Comparison of ENCODE assay signal across 16 mouse cellular contexts in genomic region chr16:91848906-91849603, GRCm38 (mm10).
A peak's percentile ranks its signal among the peaks of the same experiment; 100 is the strongest.
DNase-seq lines count a peak whose midpoint lies in the region; ATAC-seq and TF ChIP-seq lines count a peak whose summit lies in the region.
"Had no signal": no experiment of that assay in that cellular context is flagged by ENCODE, and none has a peak within 500 bp of the region (broad histone marks: within the 10 kb centered on the region; RNA-seq: fewer than 3 reads in every experiment).

No protein-coding gene starts in this region.

- intact Hi-C loops in gastrocnemius, adult 2 months (cut with DNase I) = loop anchor here (5.0 kb wide), 1 partner anchor 33 kb away; no protein-coding TSS in a partner anchor
- intact Hi-C loops in gastrocnemius, postnatal 36 days (cut with DNase I) = loop anchor here (5.0 kb wide), 1 partner anchor 68 kb away; no protein-coding TSS in a partner anchor
- intact Hi-C loops in left cerebral cortex, postnatal 14 days (cut with DNase I) = no loop called here

- no peak for TF ChIP-seq POLR2A in liver, adult 2 months (IDR thresholded peaks at IDR 0.05; ENCODE audit: extremely low read depth, insufficient read depth, low read length)
- no peak for TF ChIP-seq POLR2A in bone marrow macrophage, adult 2 months (IDR thresholded peaks at IDR 0.05; ENCODE audit: borderline replicate concordance, low read depth, low read length)

- H3K4me3 ChIP-seq in gastrocnemius, adult 2 months = no peak overlapping the region
- no peak overlapping the region for H3K4me3 ChIP-seq in liver, adult 2 months (ENCODE audit: insufficient read depth, low read depth, low read length)
- H3K4me3 ChIP-seq in liver, embryonic 11.5 days (ENCODE audit: low read depth, low read length) = no peak overlapping the region
- no peak overlapping the region for H3K4me3 ChIP-seq in bone marrow macrophage, adult 2 months (ENCODE audit: insufficient read depth, low read length)
- H3K4me3 ChIP-seq in liver, postnatal 0 days (ENCODE audit: low read depth, low read length) = no peak overlapping the region
- H3K4me3 ChIP-seq: embryonic facial prominence, embryonic 12.5 days; hindbrain, embryonic 13.5 days; midbrain, embryonic 12.5 days had no signal

- H3K27me3 ChIP-seq in liver, adult 2 months (ENCODE audit: control insufficient read depth, insufficient read depth, low read length) = no peaks in the 10 kb centered on the region
- H3K27me3 ChIP-seq in liver, embryonic 11.5 days (replicated peaks; ENCODE audit: control insufficient read depth, insufficient read depth, low read length) = no peaks in the 10 kb centered on the region
- no peaks in the 10 kb centered on the region for H3K27me3 ChIP-seq in liver, postnatal 0 days (ENCODE audit: insufficient read depth, low read length)
- H3K27me3 ChIP-seq: embryonic facial prominence, embryonic 12.5 days; hindbrain, embryonic 13.5 days; midbrain, embryonic 12.5 days had no signal

- ATAC-seq in liver, embryonic 11.5 days (replicated peaks; ENCODE audit: low FRiP score) = no peak
- ATAC-seq in liver, postnatal 0 days = peak; percentile 53
- ATAC-seq: activated CD4-positive, CD25-positive, alpha-beta regulatory T cell, adult 4 months; forebrain, embryonic 14.5 days had no signal

- no peaks in the 10 kb centered on the region; the same call in 1 of the 2 replicates for H3K36me3 ChIP-seq in liver, adult 2 months (ENCODE audit: control insufficient read depth, insufficient read depth, low read length)
- peaks cover 8% of the 10 kb centered on the region for H3K36me3 ChIP-seq in liver, embryonic 11.5 days (ENCODE audit: control insufficient read depth, insufficient read depth, low read length)
- peaks cover 32% of the 10 kb centered on the region for H3K36me3 ChIP-seq in liver, postnatal 0 days (replicated peaks; ENCODE audit: insufficient read depth, low read length)

- no peaks in the 10 kb centered on the region for H3K79me2 ChIP-seq in liver, adult 2 months (ENCODE audit: control insufficient read depth, insufficient read depth, low read length)

- no peak overlapping the region for H3K4me2 ChIP-seq in liver, embryonic 11.5 days
- H3K4me2 ChIP-seq in liver, postnatal 0 days (ENCODE audit: low read depth, low read length) = no peak overlapping the region
- H3K4me2 ChIP-seq: embryonic facial prominence, embryonic 12.5 days; hindbrain, embryonic 13.5 days; midbrain, embryonic 12.5 days had no signal

- H3K9ac ChIP-seq in liver, adult 2 months (ENCODE audit: low read depth, low read length) = no peak overlapping the region
- H3K9ac ChIP-seq in liver, embryonic 11.5 days (ENCODE audit: low read depth, low read length) = no peak overlapping the region
- no peak overlapping the region for H3K9ac ChIP-seq in liver, postnatal 0 days (replicated peaks)
- H3K9ac ChIP-seq: embryonic facial prominence, embryonic 12.5 days; hindbrain, embryonic 13.5 days; midbrain, embryonic 12.5 days had no signal

- H3K4me1 ChIP-seq in liver, adult 2 months (ENCODE audit: control insufficient read depth, insufficient read depth, low read length) = peaks cover 20% of the 10 kb centered on the region
- no peaks in the 10 kb centered on the region; the same call in 1 of the 2 replicates for H3K4me1 ChIP-seq in liver, embryonic 11.5 days (replicated peaks; ENCODE audit: control insufficient read depth, insufficient read depth, low read length)
- H3K4me1 ChIP-seq in bone marrow macrophage, adult 2 months (ENCODE audit: control insufficient read depth, insufficient read depth, low read length) = peaks cover 84% of the 10 kb centered on the region
- H3K4me1 ChIP-seq in liver, postnatal 0 days (ENCODE audit: insufficient read depth) = no peaks in the 10 kb centered on the region
- H3K4me1 ChIP-seq: embryonic facial prominence, embryonic 12.5 days; midbrain, embryonic 12.5 days had no signal

- TF ChIP-seq CTCF in gastrocnemius, adult 2 months (IDR thresholded peaks at IDR 0.05) = no peak
- no peak for TF ChIP-seq CTCF in liver, adult 2 months (IDR thresholded peaks at IDR 0.05; ENCODE audit: low read depth, low read length)
- no peak for TF ChIP-seq CTCF in bone marrow macrophage, adult 2 months (IDR thresholded peaks at IDR 0.05; ENCODE audit: low read depth, low read length)
- TF ChIP-seq CTCF in liver, postnatal 0 days (IDR thresholded peaks at IDR 0.05; ENCODE audit: low read depth) = no peak

- 61% methylated on average over 7 of the region's 7 CpGs for WGBS in liver, adult 2 months
- WGBS in liver, embryonic 11.5 days = 85% methylated on average over 7 of the region's 7 CpGs
- 74% methylated on average over 7 of the region's 7 CpGs for WGBS in liver, postnatal 0 days (ENCODE audit: insufficient replicate concordance)

- TF ChIP-seq EP300 in liver, postnatal 0 days (IDR thresholded peaks at IDR 0.05; ENCODE audit: low read depth) = peak; percentile 37; the same call in 1 of the 2 replicates

- peak; percentile 17 for DNase-seq in gastrocnemius, adult 2 months
- DNase-seq in gastrocnemius, postnatal 36 days = no peak
- DNase-seq in liver, adult 2 months (ENCODE audit: extremely low read depth, low read depth, low spot score) = peak; percentile 91
- no peak for DNase-seq in liver, embryonic 11.5 days (ENCODE audit: low spot score)
- no peak for DNase-seq in liver, postnatal 0 days
- no peak for DNase-seq in left cerebral cortex, postnatal 14 days (ENCODE audit: low spot score in 2 of 2)
- no peak for DNase-seq in kidney, postnatal 25 days
- DNase-seq: gastrocnemius, postnatal 14 days; layer of hippocampus, postnatal 36 days had no signal

- H3K9me3 ChIP-seq in liver, embryonic 11.5 days (ENCODE audit: control insufficient read depth, low read length) = no peaks in the 10 kb centered on the region
- no peaks in the 10 kb centered on the region for H3K9me3 ChIP-seq in liver, postnatal 0 days (ENCODE audit: low read length)
- H3K9me3 ChIP-seq: embryonic facial prominence, embryonic 12.5 days; hindbrain, embryonic 13.5 days; midbrain, embryonic 12.5 days had no signal

- peak overlapping the region; percentile 77 for H3K27ac ChIP-seq in gastrocnemius, adult 2 months
- peak overlapping the region; percentile 50 for H3K27ac ChIP-seq in liver, adult 2 months (replicated peaks; ENCODE audit: insufficient read depth, low read depth, low read length)
- no peak overlapping the region for H3K27ac ChIP-seq in liver, embryonic 11.5 days (ENCODE audit: low read depth, low read length)
- H3K27ac ChIP-seq in bone marrow macrophage, adult 2 months (ENCODE audit: insufficient read depth, low read depth, low read length) = peak overlapping the region; percentile 100
- peak overlapping the region; percentile 58 for H3K27ac ChIP-seq in liver, postnatal 0 days (ENCODE audit: low read depth)
- H3K27ac ChIP-seq: embryonic facial prominence, embryonic 12.5 days; hindbrain, embryonic 13.5 days; midbrain, embryonic 12.5 days; stomach, postnatal 0 days had no signal

Comparison
In these comparisons a context has a peak if more than half of its experiments do, and no peak if none do; other contexts are left out.
1. DNase-seq: peak in gastrocnemius, adult 2 months (single experiment) and liver, adult 2 months (single experiment); none in gastrocnemius, postnatal 36 days (0 of 2), liver, embryonic 11.5 days (single experiment), liver, postnatal 0 days (single experiment), left cerebral cortex, postnatal 14 days (0 of 2) and kidney, postnatal 25 days (0 of 2).